Mouse (Mus musculus): ENCODE measurements around the gene Akap13.

- no peak for TF ChIP-seq CTCF (conservative IDR thresholded peaks at IDR 0.05 in 1 of 2, IDR thresholded peaks at IDR 0.05 in 1 of 2; ENCODE audit: low read depth in 2 of 2, low read length in 2 of 2)
- TF ChIP-seq USF2 (conservative IDR thresholded peaks at IDR 0.05; ENCODE audit: low read depth, low read length), result no peak
- TF ChIP-seq SMC3 (IDR thresholded peaks at IDR 0.05; ENCODE audit: low read depth, low read length), result no peak
Measured at GRCm38 (mm10) chr7:75595268-75595667, 139.9 kb downstream of the Akap13 start.
